Mouse (Mus musculus) gonadal fat pad, adult 2 months (tissue): Measurements from ENCODE around the gene Bpifb6. TPM values are rescaled to one million over a fixed set of nuclear protein-coding genes. Genes with fewer than 3 reads are reported as not detected.

ENCODE experiments used
- DNase-seq: peaks from one replicate; pipeline ENCODE4 v3.0.0-alpha.2; 2012; ENCODE audit warnings: low read depth
- polyA plus RNA-seq: library from polyadenylated mRNA; depleted of rRNA; stranded (reverse); fragments of >200 nt; gene quantifications from 2 replicates; pipeline ENCODE4 v1.2.3, GENCODE M21; 2012; rRNA removed

Gene Bpifb6
- 0.11 and 2.4 TPM in 2 replicates for polyA plus RNA-seq

- no peak for DNase-seq
Measured at GRCm38 (mm10) chr2:153900088-153900487, at the start of gene Bpifb6. Gene Bpifb6 (plus strand): TSS chr2:153900388.

- no peak for DNase-seq
Measured at GRCm38 (mm10) chr2:153851030-153851360, 49.2 kb upstream of the Bpifb6 start.

GRCm38 (mm10) chr2:153853544-153853943, 46.6 kb upstream of the Bpifb6 start:
- no peak for DNase-seq

- DNase-seq, result no peak
Measured at GRCm38 (mm10) chr2:153859581-153859980, 40.6 kb upstream of the Bpifb6 start.

GRCm38 (mm10) chr2:153860315-153860714, 39.9 kb upstream of the Bpifb6 start:
- no peak for DNase-seq

GRCm38 (mm10) chr2:153860715-153861114, 39.5 kb upstream of the Bpifb6 start:
- DNase-seq, result no peak

GRCm38 (mm10) chr2:153861960-153862359, 38.2 kb upstream of the Bpifb6 start:
- no peak for DNase-seq

- no peak for DNase-seq
Measured at GRCm38 (mm10) chr2:153870984-153871383, 29.2 kb upstream of the Bpifb6 start, which contains the start of gene Sun5. Gene Sun5 (minus strand): TSS chr2:153871084.

- DNase-seq, result no peak
Measured at GRCm38 (mm10) chr2:153874745-153875144, 25.4 kb upstream of the Bpifb6 start, which contains the start of gene Bpifb2. Gene Bpifb2 (plus strand): TSS chr2:153875045.

GRCm38 (mm10) chr2:153899111-153899510, 1.1 kb upstream of the Bpifb6 start:
- DNase-seq, result no peak

- no peak for DNase-seq
Measured at GRCm38 (mm10) chr2:153902726-153903125, 2.5 kb downstream of the Bpifb6 start.

- no peak for DNase-seq
Measured at GRCm38 (mm10) chr2:153906626-153907025, 6.4 kb downstream of the Bpifb6 start.

GRCm38 (mm10) chr2:153914151-153914550, 14.0 kb downstream of the Bpifb6 start:
- peak; percentile 3 for DNase-seq

- DNase-seq, result no peak
Measured at GRCm38 (mm10) chr2:153917930-153918329, 17.7 kb downstream of the Bpifb6 start, which contains the start of gene Bpifb3. Gene Bpifb3 (plus strand): TSS chr2:153918230.

GRCm38 (mm10) chr2:153921246-153921645, 21.1 kb downstream of the Bpifb6 start:
- DNase-seq, result no peak

- DNase-seq, result no peak
Measured at GRCm38 (mm10) chr2:153929871-153930413, 29.8 kb downstream of the Bpifb6 start.

GRCm38 (mm10) chr2:153931125-153931524, 30.9 kb downstream of the Bpifb6 start:
- DNase-seq, result no peak

GRCm38 (mm10) chr2:153933311-153933710, 33.1 kb downstream of the Bpifb6 start:
- no peak for DNase-seq

GRCm38 (mm10) chr2:153935348-153935747, 35.2 kb downstream of the Bpifb6 start:
- no peak for DNase-seq

GRCm38 (mm10) chr2:153937843-153938242, 37.7 kb downstream of the Bpifb6 start, which contains the start of gene Bpifb4:
Gene Bpifb4 (plus strand): TSS chr2:153938212.
- DNase-seq, result no peak

GRCm38 (mm10) chr2:153943537-153943936, 43.3 kb downstream of the Bpifb6 start:
- DNase-seq, result no peak

- DNase-seq, result no peak
Measured at GRCm38 (mm10) chr2:153944567-153944966, 44.4 kb downstream of the Bpifb6 start.

- DNase-seq, result no peak
Measured at GRCm38 (mm10) chr2:153952897-153953296, 52.7 kb downstream of the Bpifb6 start.

- DNase-seq, result no peak
Measured at GRCm38 (mm10) chr2:153953836-153954235, 53.6 kb downstream of the Bpifb6 start.
